Mouse (Mus musculus): ENCODE data around the gene Elfn2. TPM values are rescaled to one million over a fixed set of nuclear protein-coding genes. Genes with fewer than 3 reads are reported as not detected.

The Elfn2 gene
- polyA plus RNA-seq, 1 experiment from 2014 or later, result 3.7 TPM

GRCm38 (mm10) chr15:78626285-78626684 lies 92.3 kb downstream of the Elfn2 start:
- H3K9ac ChIP-seq (ENCODE audit: low read length), result no peak overlapping the region
- H3K4me2 ChIP-seq (ENCODE audit: low read length), result no peak overlapping the region
- no peak overlapping the region for H3K27ac ChIP-seq (ENCODE audit: low read depth, low read length)
- ATAC-seq (no peak), DNase-seq (ENCODE audit: low spot score) (no peak)
- 85% methylated on average over 13 of the region's 13 CpGs for WGBS
- H3K27me3 ChIP-seq (replicated peaks; ENCODE audit: control insufficient read depth, insufficient read depth, low read length), result no peaks in the 10 kb centered on the region
- H3K4me3 ChIP-seq (ENCODE audit: low read depth, low read length), result no peak overlapping the region
- H3K4me1 ChIP-seq (ENCODE audit: control insufficient read depth, insufficient read depth, low read length), result peaks cover 7% of the 10 kb centered on the region
- no peaks in the 10 kb centered on the region for H3K9me3 ChIP-seq (replicated peaks; ENCODE audit: control insufficient read depth, low read length)
- H3K36me3 ChIP-seq (ENCODE audit: control insufficient read depth, insufficient read depth, low read length), result no peaks in the 10 kb centered on the region

GRCm38 (mm10) chr15:78624961-78625360 lies 93.6 kb downstream of the Elfn2 start:
- no peak overlapping the region for H3K9ac ChIP-seq (ENCODE audit: low read length)

GRCm38 (mm10) chr15:78624431-78624950 lies 94.1 kb downstream of the Elfn2 start:
- ATAC-seq, result peak; percentile 52; the same call in 1 of the 2 replicates
- no peak overlapping the region for H3K9ac ChIP-seq (ENCODE audit: low read length)
- no peak overlapping the region for H3K4me3 ChIP-seq (ENCODE audit: low read depth, low read length)
- H3K27me3 ChIP-seq (replicated peaks; ENCODE audit: control insufficient read depth, insufficient read depth, low read length), result no peaks in the 10 kb centered on the region
- no peaks in the 10 kb centered on the region for H3K36me3 ChIP-seq (ENCODE audit: control insufficient read depth, insufficient read depth, low read length)
- 35% methylated on average over 13 of the region's 13 CpGs for WGBS
- peak; percentile 73 for DNase-seq (ENCODE audit: low spot score)
- H3K4me2 ChIP-seq (ENCODE audit: low read length), result no peak overlapping the region
- no peaks in the 10 kb centered on the region for H3K9me3 ChIP-seq (replicated peaks; ENCODE audit: control insufficient read depth, low read length)
- peak overlapping the region; percentile 69 for H3K27ac ChIP-seq (ENCODE audit: low read depth, low read length)
- peaks cover 4% of the 10 kb centered on the region; the same call in 1 of the 2 replicates for H3K4me1 ChIP-seq (ENCODE audit: control insufficient read depth, insufficient read depth, low read length)

More at GRCm38 (mm10) chr15:78624961-78625360, 93.6 kb downstream of the Elfn2 start:
- ATAC-seq (peak; percentile 38; the same call in 1 of the 2 replicates), DNase-seq (ENCODE audit: low spot score) (no peak)
- no peak overlapping the region for H3K27ac ChIP-seq (ENCODE audit: low read depth, low read length)
- no peaks in the 10 kb centered on the region for H3K36me3 ChIP-seq (ENCODE audit: control insufficient read depth, insufficient read depth, low read length)
- no peaks in the 10 kb centered on the region for H3K27me3 ChIP-seq (replicated peaks; ENCODE audit: control insufficient read depth, insufficient read depth, low read length)
- WGBS, result 58% methylated on average over 3 of the region's 3 CpGs
- no peak overlapping the region for H3K4me3 ChIP-seq (ENCODE audit: low read depth, low read length)
- H3K4me2 ChIP-seq (ENCODE audit: low read length), result no peak overlapping the region
- H3K4me1 ChIP-seq (ENCODE audit: control insufficient read depth, insufficient read depth, low read length), result peaks cover 4% of the 10 kb centered on the region; the same call in 1 of the 2 replicates
- H3K9me3 ChIP-seq (replicated peaks; ENCODE audit: control insufficient read depth, low read length), result no peaks in the 10 kb centered on the region

- 0 out of 2 replicates have a peak overlapping the region, but pooled peaks have one; percentile 69 for H3K27ac ChIP-seq (ENCODE audit: low read depth, low read length)
- peak; percentile 80 for DNase-seq (ENCODE audit: low spot score)
- H3K4me3 ChIP-seq (ENCODE audit: low read depth, low read length), result no peak overlapping the region
- peak; percentile 58 for ATAC-seq
- no peaks in the 10 kb centered on the region for H3K36me3 ChIP-seq (ENCODE audit: control insufficient read depth, insufficient read depth, low read length)
- no peak overlapping the region for H3K9ac ChIP-seq (ENCODE audit: low read length)
- H3K4me1 ChIP-seq (ENCODE audit: control insufficient read depth, insufficient read depth, low read length), result peaks cover 4% of the 10 kb centered on the region; the same call in 1 of the 2 replicates
- 9% methylated on average over 5 of the region's 5 CpGs for WGBS
- no peaks in the 10 kb centered on the region for H3K27me3 ChIP-seq (replicated peaks; ENCODE audit: control insufficient read depth, insufficient read depth, low read length)
- H3K9me3 ChIP-seq (replicated peaks; ENCODE audit: control insufficient read depth, low read length), result no peaks in the 10 kb centered on the region
- H3K4me2 ChIP-seq (ENCODE audit: low read length), result no peak overlapping the region
Measured at GRCm38 (mm10) chr15:78623426-78623825, 95.1 kb downstream of the Elfn2 start.

Other genes starting within 250 kb of the Elfn2 start
- gene Il2rb, start 223.5 kb downstream of the Elfn2 start, polyA plus RNA-seq (2014; fragmentation: Nextera tagmentation; extraction: Ambion mirVana), result 0.05 TPM in 1 of 2 replicates, not detected in the other
- gene C1qtnf6, start 187.4 kb downstream of the Elfn2 start, polyA plus RNA-seq (2014; fragmentation: Nextera tagmentation; extraction: Ambion mirVana), result 7.8 and 8.6 TPM in 2 replicates
- 0.64 and 0.91 TPM in 2 replicates for gene Sstr3, start 174.1 kb downstream of the Elfn2 start, polyA plus RNA-seq (2014; fragmentation: Nextera tagmentation; extraction: Ambion mirVana)
- gene Rac2, start 146.0 kb downstream of the Elfn2 start, polyA plus RNA-seq (2014; fragmentation: Nextera tagmentation; extraction: Ambion mirVana), result 3.5 and 5.9 TPM in 2 replicates
- gene Cyth4, start 121.7 kb downstream of the Elfn2 start, polyA plus RNA-seq (2014; fragmentation: Nextera tagmentation; extraction: Ambion mirVana), result 2.4 and 2.7 TPM in 2 replicates
- gene Mfng, start 54.7 kb upstream of the Elfn2 start, polyA plus RNA-seq (2014; fragmentation: Nextera tagmentation; extraction: Ambion mirVana), result 48.2 and 51.5 TPM in 2 replicates
- gene Card10, start 84.3 kb upstream of the Elfn2 start, polyA plus RNA-seq (2014; fragmentation: Nextera tagmentation; extraction: Ambion mirVana), result 1.1 and 1.4 TPM in 2 replicates
- gene Cdc42ep1, start 123.9 kb upstream of the Elfn2 start, polyA plus RNA-seq (2014; fragmentation: Nextera tagmentation; extraction: Ambion mirVana), result 5.1 and 8.0 TPM in 2 replicates
- not detected in 2 replicates for gene Lgals2, start 136.8 kb upstream of the Elfn2 start, polyA plus RNA-seq (2014; fragmentation: Nextera tagmentation; extraction: Ambion mirVana)
- gene Gga1, start 158.4 kb upstream of the Elfn2 start, polyA plus RNA-seq (2014; fragmentation: Nextera tagmentation; extraction: Ambion mirVana), result 34.8 and 46.5 TPM in 2 replicates
- gene Gm49510, start 180.9 kb upstream of the Elfn2 start, polyA plus RNA-seq (2014; fragmentation: Nextera tagmentation; extraction: Ambion mirVana), result not detected in 2 replicates
- gene Sh3bp1, start 181.0 kb upstream of the Elfn2 start, polyA plus RNA-seq (2014; fragmentation: Nextera tagmentation; extraction: Ambion mirVana), result 4.2 and 5.8 TPM in 2 replicates
- 101 and 109 TPM in 2 replicates for gene Pdxp, start 195.1 kb upstream of the Elfn2 start, polyA plus RNA-seq (2014; fragmentation: Nextera tagmentation; extraction: Ambion mirVana)
- 89.0 and 98.0 TPM in 2 replicates for gene Lgals1, start 208.0 kb upstream of the Elfn2 start, polyA plus RNA-seq (2014; fragmentation: Nextera tagmentation; extraction: Ambion mirVana)
- 63.4 and 73.8 TPM in 2 replicates for gene Nol12, start 216.2 kb upstream of the Elfn2 start, polyA plus RNA-seq (2014; fragmentation: Nextera tagmentation; extraction: Ambion mirVana)
- 29.3 and 38.7 TPM in 2 replicates for gene Triobp, start 229.0 kb upstream of the Elfn2 start, polyA plus RNA-seq (2014; fragmentation: Nextera tagmentation; extraction: Ambion mirVana)

All from forebrain, embryonic 14.5 days (tissue).